Mouse (Mus musculus) midbrain, embryonic 13.5 days (tissue): ENCODE results near the gene Drd1. TPM values are rescaled to one million over a fixed set of nuclear protein-coding genes. Genes with fewer than 3 reads are reported as not detected.

ENCODE experiments used
- ATAC-seq: fragments of 200-750 bp; cut with Nextera tagmentation; 2 replicates; pipeline ENCODE4 v1.8.0; 2017; ENCODE audit warnings: mild to moderate bottlenecking, moderate TSS enrichment, moderate library complexity
- H3K27ac ChIP-seq: fragments of 300-500 bp; sonication (generic); 2 replicates; pipeline ENCODE4 v1.5.1; 2015; ENCODE audit warnings: inconsistent platforms, mild to moderate bottlenecking, moderate library complexity
- H3K27me3 ChIP-seq: fragments of 300-500 bp; sonication (generic); 2 replicates; pipeline ENCODE4 v1.6.1; 2015; ENCODE audit warnings: mild to moderate bottlenecking, inconsistent platforms
- H3K36me3 ChIP-seq: fragments of 300-500 bp; sonication (generic); 2 replicates; pipeline ENCODE4 v1.6.1; 2015; ENCODE audit warnings: mild to moderate bottlenecking, inconsistent platforms
- H3K4me1 ChIP-seq: fragments of 300-500 bp; sonication (generic); replicated peaks from 2 replicates; pipeline ENCODE4 v1.6.1; 2015; ENCODE audit warnings: inconsistent platforms
- H3K4me2 ChIP-seq: fragments of 300-500 bp; sonication (generic); replicated peaks from 2 replicates; pipeline ENCODE4 v1.6.1; 2015; ENCODE audit warnings: moderate library complexity, mild to moderate bottlenecking, inconsistent platforms
- H3K4me3 ChIP-seq: fragments of 300-500 bp; sonication (generic); replicated peaks from 2 replicates; pipeline ENCODE4 v1.5.1; 2015; ENCODE audit warnings: mild to moderate bottlenecking, inconsistent platforms
- H3K9ac ChIP-seq: fragments of 300-500 bp; sonication (generic); replicated peaks from 2 replicates; pipeline ENCODE4 v1.6.1; 2015; ENCODE audit warnings: mild to moderate bottlenecking, inconsistent platforms
- H3K9me3 ChIP-seq: fragments of 300-500 bp; sonication (generic); 2 replicates; pipeline ENCODE4 v1.6.1; 2016; ENCODE audit warnings: mild to moderate bottlenecking, inconsistent platforms
- WGBS: fragments of 180-500 bp; shearing (Covaris S2); methylation state at CpG from one replicate; pipeline ENCODE4 v1.1.7; 2015; 5-methylcytosine and 5-hydroxymethylcytosine counted together
- polyA plus RNA-seq: library from polyadenylated mRNA; unstranded; fragments of >200 nt; fragmentation: Nextera tagmentation; extraction: Ambion mirVana; gene quantifications from 2 replicates; pipeline ENCODE4 v1.2.1, GENCODE M21; 2015

The Drd1 gene
- polyA plus RNA-seq, 1 experiment from 2014 or later: 2.0 TPM

- Histone ChIP-seq H3K9me3 (no peaks in the 10 kb centered on the region), H3K27ac (peak within 1 kb of the TSS; percentile 82), H3K27me3 (no peaks in the 10 kb centered on the region), H3K4me2 (peak within 1 kb of the TSS; percentile 68), H3K4me1 (peaks cover 32% of the 10 kb centered on the region), H3K36me3 (peaks cover 4% of the 10 kb centered on the region; the same call in 1 of the 2 replicates), H3K9ac (peak within 1 kb of the TSS; percentile 87), H3K4me3 (peak within 1 kb of the TSS; percentile 71)
- peak; percentile 94 for ATAC-seq
- 1% methylated on average over 73 of the region's 74 CpGs for WGBS
These were observed 16.3 kb upstream of the Drd1 start, which contains the start of gene Sfxn1 for GRCm38 (mm10) chr13:54071606-54072331. TSS of gene Sfxn1 (plus strand) at chr13:54071869.

GRCm38 (mm10) chr13:54071011-54071410 is 15.5 kb upstream of the Drd1 start:
- Histone ChIP-seq H3K36me3 (peaks cover 4% of the 10 kb centered on the region; the same call in 1 of the 2 replicates), H3K27ac (no peak overlapping the region), H3K9ac (no peak overlapping the region), H3K4me2 (no peak overlapping the region), H3K27me3 (0 out of 2 replicates have a peak, but pooled peaks cover 3% of the 10 kb centered on the region), H3K9me3 (no peaks in the 10 kb centered on the region), H3K4me3 (no peak overlapping the region), H3K4me1 (peaks cover 32% of the 10 kb centered on the region)
- no peak for ATAC-seq
- WGBS: 95% methylated on average over 9 of the region's 9 CpGs

- H3K27me3 ChIP-seq: peaks cover 19% of the 10 kb centered on the region
- no peaks in the 10 kb centered on the region for H3K9me3 ChIP-seq
- H3K27ac ChIP-seq: 0 out of 2 replicates have a peak overlapping the region, but pooled peaks have one; percentile 42
- H3K36me3 ChIP-seq: no peaks in the 10 kb centered on the region
- 1% methylated on average over 6 of the region's 6 CpGs for whole genome bisulfite sequencing
- peaks cover 17% of the 10 kb centered on the region for H3K4me1 ChIP-seq
- H3K9ac ChIP-seq: no peak overlapping the region
- no peak for ATAC-seq
- no peak overlapping the region for H3K4me2 ChIP-seq
- no peak overlapping the region for H3K4me3 ChIP-seq
These were observed 12.2 kb upstream of the Drd1 start for GRCm38 (mm10) chr13:54067617-54068166.

- WGBS: 87% methylated on average over 3 of the region's 3 CpGs
- no peaks in the 10 kb centered on the region for H3K36me3 ChIP-seq
- H3K4me3 ChIP-seq: no peak overlapping the region
These were observed 10.7 kb upstream of the Drd1 start for GRCm38 (mm10) chr13:54066081-54066746.

GRCm38 (mm10) chr13:54063292-54063691 is 7.8 kb upstream of the Drd1 start:
- no peaks in the 10 kb centered on the region for H3K36me3 ChIP-seq
- no peak overlapping the region for H3K9ac ChIP-seq
- H3K9me3 ChIP-seq: no peaks in the 10 kb centered on the region
- peaks cover 11% of the 10 kb centered on the region; the same call in 1 of the 2 replicates for H3K4me1 ChIP-seq
- H3K4me2 ChIP-seq: no peak overlapping the region
- peaks cover 19% of the 10 kb centered on the region for H3K27me3 ChIP-seq
- ATAC-seq: no peak
- H3K27ac ChIP-seq: no peak overlapping the region
- WGBS: 1% methylated on average over 3 of the region's 3 CpGs
- no peak overlapping the region for H3K4me3 ChIP-seq

More at GRCm38 (mm10) chr13:54066081-54066746, 10.7 kb upstream of the Drd1 start:
- Histone ChIP-seq H3K9me3 (no peaks in the 10 kb centered on the region), H3K27ac (no peak overlapping the region), H3K4me2 (no peak overlapping the region), H3K9ac (no peak overlapping the region), H3K4me1 (peaks cover 12% of the 10 kb centered on the region; the same call in 1 of the 2 replicates), H3K27me3 (peaks cover 19% of the 10 kb centered on the region)
- no peak for ATAC-seq

GRCm38 (mm10) chr13:54062068-54062467 is 6.6 kb upstream of the Drd1 start:
- H3K4me2 ChIP-seq: no peak overlapping the region
- WGBS: 88% methylated on average over 3 of the region's 3 CpGs
- no peak overlapping the region for H3K27ac ChIP-seq
- no peak for ATAC-seq
- no peaks in the 10 kb centered on the region for H3K4me1 ChIP-seq
- H3K36me3 ChIP-seq: no peaks in the 10 kb centered on the region
- H3K9me3 ChIP-seq: no peaks in the 10 kb centered on the region
- peaks cover 22% of the 10 kb centered on the region for H3K27me3 ChIP-seq
- no peak overlapping the region for H3K9ac ChIP-seq
- no peak overlapping the region for H3K4me3 ChIP-seq

- no peaks in the 10 kb centered on the region for H3K36me3 ChIP-seq
- no peaks in the 10 kb centered on the region for H3K9me3 ChIP-seq
- H3K4me2 ChIP-seq: peak overlapping the region; percentile 93
- 2% methylated on average over 20 of the region's 20 CpGs for WGBS
- peak overlapping the region; percentile 63 for H3K9ac ChIP-seq
- peak; percentile 79 for ATAC-seq
- peaks cover 36% of the 10 kb centered on the region for H3K27me3 ChIP-seq
- H3K4me3 ChIP-seq: peak overlapping the region; percentile 46
- no peak overlapping the region for H3K27ac ChIP-seq
- peaks cover 22% of the 10 kb centered on the region for H3K4me1 ChIP-seq
These were observed 543 bp downstream of the Drd1 start for GRCm38 (mm10) chr13:54054962-54055361.

GRCm38 (mm10) chr13:54051641-54052040 is 3.9 kb downstream of the Drd1 start:
- ATAC-seq: no peak
- Histone ChIP-seq H3K9me3 (no peaks in the 10 kb centered on the region), H3K9ac (no peak overlapping the region), H3K4me2 (peak overlapping the region; percentile 2; the same call in 1 of the 2 replicates), H3K4me3 (no peak overlapping the region), H3K27me3 (peaks cover 31% of the 10 kb centered on the region), H3K36me3 (no peaks in the 10 kb centered on the region), H3K4me1 (peaks cover 29% of the 10 kb centered on the region), H3K27ac (no peak overlapping the region)
- 25% methylated on average over 7 of the region's 7 CpGs for WGBS

- peak; percentile 68; the same call in 1 of the 2 replicates for ATAC-seq
- Histone ChIP-seq H3K4me1 (0 out of 2 replicates have a peak, but pooled peaks cover 19% of the 10 kb centered on the region), H3K9me3 (no peaks in the 10 kb centered on the region), H3K9ac (no peak overlapping the region), H3K4me2 (no peak overlapping the region), H3K36me3 (no peaks in the 10 kb centered on the region), H3K27me3 (peaks cover 8% of the 10 kb centered on the region), H3K27ac (no peak overlapping the region), H3K4me3 (no peak overlapping the region)
- 52% methylated on average over 7 of the region's 7 CpGs for WGBS
These were observed 6.7 kb downstream of the Drd1 start for GRCm38 (mm10) chr13:54048679-54049352.

GRCm38 (mm10) chr13:54040256-54040655 is 15.2 kb downstream of the Drd1 start:
- H3K36me3 ChIP-seq: no peaks in the 10 kb centered on the region
- no peaks in the 10 kb centered on the region for H3K9me3 ChIP-seq
- ATAC-seq: no peak
- H3K4me1 ChIP-seq: no peaks in the 10 kb centered on the region
- H3K4me3 ChIP-seq: no peak overlapping the region
- WGBS: 92% methylated on average over 2 of the region's 2 CpGs
- 0 out of 2 replicates have a peak, but pooled peaks cover 3% of the 10 kb centered on the region for H3K27me3 ChIP-seq
- H3K4me2 ChIP-seq: no peak overlapping the region
- H3K27ac ChIP-seq: no peak overlapping the region
- H3K9ac ChIP-seq: no peak overlapping the region

- Histone ChIP-seq H3K9me3 (no peaks in the 10 kb centered on the region), H3K27me3 (no peaks in the 10 kb centered on the region), H3K9ac (no peak overlapping the region), H3K27ac (no peak overlapping the region), H3K4me3 (no peak overlapping the region), H3K36me3 (no peaks in the 10 kb centered on the region), H3K4me2 (no peak overlapping the region), H3K4me1 (no peaks in the 10 kb centered on the region)
- no peak for ATAC-seq
- 83% methylated on average over 4 of the region's 4 CpGs for WGBS
These were observed 17.6 kb downstream of the Drd1 start for GRCm38 (mm10) chr13:54037936-54038335.
